Mouse (Mus musculus) cerebellum, adult 11 months (tissue): ENCODE measurements around the gene Cyp2b23.
"Not testable (repeated sequence)": the region's sequence is repeated elsewhere in the genome, so short reads cannot be mapped to it uniquely, and the experiment has no call there.

Experiments used
- DNase-seq: peaks from one replicate; pipeline ENCODE4 v3.0.0; 2022

Gene Cyp2b23

GRCm38 (mm10) chr7:26686337-26686736, at the start of gene Cyp2b23:
TSS of gene Cyp2b23 (minus strand) at chr7:26686437.
- no peak for DNase-seq

GRCm38 (mm10) chr7:26711061-26711460, 24.8 kb upstream of the Cyp2b23 start:
- DNase-seq, result no peak

DNA sequence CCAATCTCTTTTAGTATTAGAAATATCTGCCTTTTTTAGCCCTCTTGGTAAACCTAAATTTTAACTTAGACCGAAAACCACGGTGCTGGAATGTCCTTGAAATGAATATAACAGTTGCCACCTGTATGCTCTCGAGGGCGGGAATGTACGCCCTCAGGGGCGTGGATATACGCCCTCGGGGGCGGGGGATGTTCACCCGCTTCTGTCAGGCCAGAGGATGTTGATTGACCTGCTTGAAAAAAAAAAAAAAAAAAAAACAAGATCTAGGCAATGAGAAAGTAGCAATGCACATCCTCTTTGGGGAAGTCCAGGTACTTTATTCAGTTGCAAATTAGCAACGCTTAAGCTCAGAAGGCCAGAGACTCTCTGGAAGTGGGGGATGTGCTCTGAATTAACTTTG, 20.8 kb upstream of the Cyp2b23 start:
- DNase-seq, result no peak

- not testable (repeated sequence) for DNase-seq
Measured at GRCm38 (mm10) chr7:26706191-26706590, 20.0 kb upstream of the Cyp2b23 start.

DNA sequence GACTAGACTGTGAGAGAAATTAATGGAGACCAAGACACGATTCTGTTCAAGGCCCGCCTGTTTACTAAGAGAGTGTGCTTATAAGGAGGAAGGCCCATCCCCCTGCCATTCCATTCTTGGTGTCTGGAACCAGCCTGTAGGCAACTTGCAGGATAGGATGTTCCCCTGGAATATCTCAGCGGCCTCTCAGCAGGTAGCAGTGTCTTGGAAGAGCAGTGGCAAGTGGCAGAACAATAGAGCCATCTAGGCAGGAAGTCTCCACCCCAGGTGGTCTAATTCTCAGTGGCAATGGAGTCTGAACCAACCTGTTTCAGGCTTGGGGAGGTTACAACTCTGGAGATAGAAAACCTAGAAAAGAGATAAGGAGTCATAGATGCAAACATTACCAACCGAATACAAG, 13.9 kb upstream of the Cyp2b23 start:
- no peak for DNase-seq

DNA sequence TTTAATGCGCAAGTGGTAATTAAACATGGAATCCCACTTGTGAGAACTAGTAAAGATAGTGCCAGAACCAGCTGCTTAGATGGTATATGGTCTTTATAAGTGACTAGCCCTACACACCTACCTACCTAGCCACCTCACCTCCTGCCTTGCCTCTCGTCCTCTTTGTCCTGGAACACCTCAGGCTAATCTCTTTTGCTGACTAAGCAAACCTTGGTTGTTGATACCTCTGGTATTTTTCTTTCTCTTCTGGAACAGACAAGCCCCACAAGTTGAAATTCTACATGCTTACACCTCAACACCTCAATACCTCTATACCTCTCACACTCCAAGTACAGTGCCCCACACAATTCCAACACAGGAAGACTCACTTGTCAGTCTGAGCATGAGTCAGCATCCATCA, 524 bp downstream of the Cyp2b23 start:
- DNase-seq, result no peak

DNA sequence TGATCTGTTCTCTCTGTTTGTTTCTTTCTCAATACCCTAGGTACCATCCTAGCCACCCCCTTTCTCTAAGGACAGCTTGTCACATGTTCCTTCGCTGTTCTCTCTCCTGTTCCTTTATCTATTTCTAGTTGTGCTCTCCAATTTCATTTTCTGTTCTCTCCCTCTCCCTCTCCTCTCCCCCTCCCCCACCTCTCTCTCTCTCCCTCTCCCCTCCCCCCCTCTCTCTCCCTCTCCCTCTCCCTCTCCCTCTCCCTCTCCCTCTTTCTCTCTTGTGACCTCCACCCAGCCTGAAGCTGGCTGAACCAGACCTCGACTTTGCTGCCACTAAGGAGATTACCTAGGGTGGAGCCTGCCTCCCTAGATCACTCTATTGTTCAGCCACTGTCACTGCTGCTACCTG, 18.8 kb downstream of the Cyp2b23 start:
- not testable (repeated sequence) for DNase-seq

DNA sequence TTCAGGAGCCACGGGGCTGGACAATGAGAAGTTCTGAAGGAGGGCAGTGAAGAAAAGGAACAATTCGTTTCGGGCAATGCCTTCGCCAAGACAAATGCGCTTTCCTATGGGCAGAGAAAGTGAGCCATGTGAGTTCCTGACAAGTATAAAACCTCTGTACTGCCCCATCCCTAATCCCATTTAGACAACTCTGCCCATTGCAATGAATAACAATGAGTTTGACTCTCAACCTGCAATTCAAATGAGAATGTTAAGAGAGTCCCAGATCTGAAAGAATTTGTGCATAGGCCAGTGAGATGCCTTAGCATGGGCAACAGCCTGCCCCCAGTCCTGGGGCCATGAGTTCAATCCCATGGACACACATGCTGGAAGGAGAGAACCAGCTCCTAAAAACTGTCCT, 20.2 kb downstream of the Cyp2b23 start:
- no peak for DNase-seq

DNA sequence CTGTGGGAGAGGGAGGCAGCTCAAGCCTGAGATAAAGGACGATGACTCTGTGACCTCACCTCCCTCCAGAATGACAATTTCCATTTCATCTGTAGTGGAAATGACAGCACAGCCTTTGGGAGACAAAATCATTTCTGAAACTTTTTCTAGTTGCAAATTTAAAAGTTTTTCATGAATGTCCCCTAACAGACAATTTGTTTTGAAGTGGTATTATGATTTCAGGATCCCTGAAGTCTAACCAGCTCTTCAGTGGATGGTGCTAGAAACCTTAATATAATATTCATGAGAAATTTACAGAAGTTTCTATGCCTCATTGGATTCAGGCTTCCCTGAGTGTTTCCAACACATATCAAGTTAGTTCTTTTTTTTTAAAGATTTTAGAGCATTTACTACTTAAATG, 67.9 kb downstream of the Cyp2b23 start, which contains the start of gene Vmn1r185:
Gene Vmn1r185 (minus strand): TSS at position 101 of the 400 bp plus-strand sequence.
- DNase-seq, result not testable (repeated sequence)
